Mouse (Mus musculus): ENCODE measurements around the gene Plch2. TPM values are rescaled to one million over a fixed set of nuclear protein-coding genes. Genes with fewer than 3 reads are reported as not detected.
A peak's percentile ranks its signal among the peaks of the same experiment; 100 is the strongest.

Gene Plch2
- polyA plus RNA-seq, 1 experiment, result 149 TPM

DNA sequence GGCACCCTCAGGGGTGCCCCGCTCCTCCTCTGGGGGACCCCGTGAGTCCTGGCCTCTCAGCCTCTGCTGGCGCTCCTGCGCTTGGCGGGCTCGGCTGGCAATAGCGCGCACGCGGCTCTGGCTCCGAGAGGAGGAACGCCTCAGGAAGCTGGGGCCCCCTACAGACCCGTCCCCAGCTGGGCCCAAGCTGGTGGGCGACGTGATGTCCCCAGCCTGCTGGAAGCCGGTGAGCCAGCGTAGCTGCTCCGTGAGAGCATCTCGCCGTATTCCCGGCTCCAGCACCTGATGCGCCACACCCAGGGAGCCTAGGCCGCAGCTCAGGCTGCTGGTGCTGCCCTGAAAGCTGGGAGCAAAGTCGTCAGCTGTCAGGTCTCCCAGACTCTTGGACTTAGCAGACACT is 72.8 kb downstream of the Plch2 start:
- TF ChIP-seq POLR2A (IDR thresholded peaks at IDR 0.05; ENCODE audit: borderline replicate concordance, insufficient read depth, low read length) (no peak), CTCF (IDR thresholded peaks at IDR 0.05; ENCODE audit: borderline replicate concordance, insufficient read depth, low read depth, low read length) (no peak)
- Histone ChIP-seq H3K27me3 (ENCODE audit: control insufficient read depth, insufficient read depth, low read length) (no peaks in the 10 kb centered on the region), H3K4me1 (ENCODE audit: control insufficient read depth, insufficient read depth, low read length) (peaks cover 24% of the 10 kb centered on the region), H3K27ac (ENCODE audit: insufficient read depth, low read length) (no peak overlapping the region), H3K4me3 (replicated peaks; ENCODE audit: insufficient read depth, low read depth, low read length) (no peak overlapping the region)
- DNase-seq, result no peak
- 25% methylated on average over 24 of the region's 24 CpGs for WGBS

- peaks cover 24% of the 10 kb centered on the region for H3K4me1 ChIP-seq (ENCODE audit: control insufficient read depth, insufficient read depth, low read length)
- no peak overlapping the region for H3K4me3 ChIP-seq (replicated peaks; ENCODE audit: insufficient read depth, low read depth, low read length)
- H3K27me3 ChIP-seq (ENCODE audit: control insufficient read depth, insufficient read depth, low read length), result no peaks in the 10 kb centered on the region
- 71% methylated on average over 19 of the region's 19 CpGs for WGBS
- H3K27ac ChIP-seq (ENCODE audit: insufficient read depth, low read length), result no peak overlapping the region
- TF ChIP-seq CTCF (IDR thresholded peaks at IDR 0.05; ENCODE audit: borderline replicate concordance, insufficient read depth, low read depth, low read length), result no peak
- no peak for DNase-seq
These were observed 74.1 kb downstream of the Plch2 start for GRCm38 (mm10) chr4:154982247-154983120.

- peak; percentile 68 to 76 for DNase-seq
- peak overlapping the region; percentile 8 for H3K27ac ChIP-seq (ENCODE audit: insufficient read depth, low read length)
- peaks cover 19% of the 10 kb centered on the region for H3K4me1 ChIP-seq (ENCODE audit: control insufficient read depth, insufficient read depth, low read length)
- H3K27me3 ChIP-seq (ENCODE audit: control insufficient read depth, insufficient read depth, low read length), result no peaks in the 10 kb centered on the region
- 0 out of 2 replicates have a peak, but pooled peaks have one; percentile 19 for TF ChIP-seq POLR2A (IDR thresholded peaks at IDR 0.05; ENCODE audit: borderline replicate concordance, insufficient read depth, low read length)
- TF ChIP-seq CTCF (IDR thresholded peaks at IDR 0.05; ENCODE audit: borderline replicate concordance, insufficient read depth, low read depth, low read length), result peak; percentile 85
- H3K4me3 ChIP-seq (replicated peaks; ENCODE audit: insufficient read depth, low read depth, low read length), result no peak overlapping the region
- WGBS, result 13% methylated on average over 7 of the region's 7 CpGs
These were observed 75.1 kb downstream of the Plch2 start for GRCm38 (mm10) chr4:154981530-154981929.

DNA sequence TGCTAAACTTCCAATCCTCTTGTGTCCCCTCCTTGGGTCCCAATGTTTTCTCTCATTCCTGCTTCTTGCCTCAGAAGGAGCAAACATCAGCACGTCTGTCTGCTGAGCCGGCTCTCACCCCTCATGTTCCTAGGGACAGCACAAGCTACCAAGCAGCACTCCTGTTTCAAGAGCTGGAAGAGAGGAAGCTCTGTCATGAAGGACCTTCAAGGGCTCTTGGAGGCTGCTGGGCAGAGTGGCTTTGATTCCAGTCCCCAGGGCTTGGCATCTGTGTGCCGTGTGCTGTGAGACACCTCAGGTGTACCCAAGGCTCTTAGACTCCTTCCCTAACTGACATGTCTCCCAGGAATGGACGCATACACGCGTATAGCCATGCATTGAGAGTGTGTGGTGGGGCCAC is 75.5 kb downstream of the Plch2 start:
- no peak for DNase-seq
- H3K4me1 ChIP-seq (ENCODE audit: control insufficient read depth, insufficient read depth, low read length), result peaks cover 17% of the 10 kb centered on the region
- WGBS, result 73% methylated on average over 6 of the region's 6 CpGs
- H3K27ac ChIP-seq (ENCODE audit: insufficient read depth, low read length), result peak overlapping the region; percentile 8
- H3K27me3 ChIP-seq (ENCODE audit: control insufficient read depth, insufficient read depth, low read length), result no peaks in the 10 kb centered on the region
- TF ChIP-seq POLR2A (IDR thresholded peaks at IDR 0.05; ENCODE audit: borderline replicate concordance, insufficient read depth, low read length) (no peak), CTCF (IDR thresholded peaks at IDR 0.05; ENCODE audit: borderline replicate concordance, insufficient read depth, low read depth, low read length) (no peak)
- H3K4me3 ChIP-seq (replicated peaks; ENCODE audit: insufficient read depth, low read depth, low read length), result no peak overlapping the region

DNA sequence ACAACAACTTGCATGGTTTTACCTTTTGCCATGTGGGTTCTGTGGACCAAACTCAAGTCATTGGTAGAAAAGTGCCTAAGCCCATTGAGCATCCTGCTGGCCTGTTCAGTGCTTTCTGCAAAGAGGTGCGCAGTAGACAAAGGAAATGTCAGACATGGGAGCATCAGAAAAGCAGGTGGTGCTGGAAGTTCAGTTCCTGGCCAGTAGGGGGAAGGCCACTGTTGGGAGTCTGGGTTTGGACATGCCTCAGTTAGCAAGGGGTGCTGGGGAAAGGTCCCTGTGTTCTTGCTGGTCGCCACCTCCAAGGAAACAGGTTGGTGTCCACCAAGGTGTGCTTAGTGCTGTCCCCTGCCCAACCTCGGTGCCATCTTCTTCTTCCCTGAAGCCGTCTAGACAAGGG is 76.5 kb downstream of the Plch2 start:
- no peak overlapping the region for H3K27ac ChIP-seq (ENCODE audit: insufficient read depth, low read length)
- peaks cover 11% of the 10 kb centered on the region; the same call in 1 of the 2 replicates for H3K4me1 ChIP-seq (ENCODE audit: control insufficient read depth, insufficient read depth, low read length)
- no peak for TF ChIP-seq POLR2A (IDR thresholded peaks at IDR 0.05; ENCODE audit: borderline replicate concordance, insufficient read depth, low read length)
- peak; percentile 58; the same call in 1 of the 2 replicates for TF ChIP-seq CTCF (IDR thresholded peaks at IDR 0.05; ENCODE audit: borderline replicate concordance, insufficient read depth, low read depth, low read length)
- H3K27me3 ChIP-seq (ENCODE audit: control insufficient read depth, insufficient read depth, low read length), result no peaks in the 10 kb centered on the region
- DNase-seq, result no peak
- 93% methylated on average over 4 of the region's 4 CpGs for WGBS
- no peak overlapping the region for H3K4me3 ChIP-seq (replicated peaks; ENCODE audit: insufficient read depth, low read depth, low read length)

DNA sequence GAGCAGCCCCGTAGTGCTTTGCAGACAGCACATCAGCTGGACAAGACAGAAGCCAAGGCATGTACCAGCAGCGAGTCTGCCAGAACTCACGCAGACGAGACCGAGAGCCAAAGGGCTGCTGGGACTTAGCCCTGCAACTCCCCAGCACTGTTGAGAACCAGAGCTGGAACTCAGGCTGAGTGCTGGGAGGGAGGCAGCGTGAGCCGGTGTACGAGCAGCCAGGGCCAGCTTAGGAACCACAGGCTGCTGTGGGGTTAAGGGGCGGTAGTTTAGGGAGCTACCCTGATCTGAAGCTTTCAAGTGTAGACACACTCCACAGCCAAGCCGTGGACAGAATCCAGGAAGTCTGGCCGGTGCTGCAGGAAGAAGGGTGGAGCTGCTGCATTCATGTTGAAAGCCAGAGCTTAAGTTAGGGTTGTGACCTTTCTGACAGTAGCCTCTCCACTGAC is 82.4 kb downstream of the Plch2 start:
- peaks cover 6% of the 10 kb centered on the region for H3K4me1 ChIP-seq (ENCODE audit: control insufficient read depth, insufficient read depth, low read length)

DNA sequence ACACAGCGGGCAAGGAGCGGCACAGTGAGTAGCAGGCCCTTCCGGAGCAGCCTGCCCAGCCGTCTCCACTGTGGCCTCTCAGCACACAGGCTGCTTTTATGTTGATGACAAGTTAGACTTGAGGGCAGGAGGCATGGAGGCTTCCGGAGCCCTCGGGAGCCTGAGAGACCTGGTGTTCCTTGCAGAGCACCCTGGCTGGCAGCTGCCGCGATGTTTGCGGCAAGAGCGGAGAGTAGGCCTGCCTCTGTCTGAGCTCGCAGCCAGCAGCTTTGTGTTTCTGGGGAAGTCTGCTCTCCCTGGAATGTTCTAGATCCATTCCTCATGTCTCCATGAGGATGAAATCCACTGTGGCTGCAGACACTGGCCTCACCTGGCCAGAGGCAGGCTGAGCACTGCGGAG is 84.0 kb downstream of the Plch2 start:
- H3K27ac ChIP-seq (ENCODE audit: insufficient read depth, low read length), result no peak overlapping the region
- WGBS, result 93% methylated on average over 12 of the region's 12 CpGs
- TF ChIP-seq CTCF (IDR thresholded peaks at IDR 0.05; ENCODE audit: borderline replicate concordance, insufficient read depth, low read depth, low read length) (no peak), POLR2A (IDR thresholded peaks at IDR 0.05; ENCODE audit: borderline replicate concordance, insufficient read depth, low read length) (no peak)

More for the DNA sequence above, 82.4 kb downstream of the Plch2 start:
- WGBS, result 27% methylated on average over 11 of the region's 11 CpGs
- H3K27ac ChIP-seq (ENCODE audit: insufficient read depth, low read length), result no peak overlapping the region
- TF ChIP-seq CTCF (IDR thresholded peaks at IDR 0.05; ENCODE audit: borderline replicate concordance, insufficient read depth, low read depth, low read length), result no peak
- no peak for TF ChIP-seq POLR2A (IDR thresholded peaks at IDR 0.05; ENCODE audit: borderline replicate concordance, insufficient read depth, low read length)
- peak; percentile 43 to 52 for DNase-seq
- H3K27me3 ChIP-seq (ENCODE audit: control insufficient read depth, insufficient read depth, low read length), result no peaks in the 10 kb centered on the region
- H3K4me3 ChIP-seq (replicated peaks; ENCODE audit: insufficient read depth, low read depth, low read length), result no peak overlapping the region

GRCm38 (mm10) chr4:154967173-154967572 is 89.4 kb downstream of the Plch2 start:
- peak; percentile 61 to 67 for DNase-seq
- TF ChIP-seq POLR2A (IDR thresholded peaks at IDR 0.05; ENCODE audit: borderline replicate concordance, insufficient read depth, low read length) (no peak), CTCF (IDR thresholded peaks at IDR 0.05; ENCODE audit: borderline replicate concordance, insufficient read depth, low read depth, low read length) (peak; percentile 56; the same call in 1 of the 2 replicates)
- WGBS, result 63% methylated on average over 5 of the region's 5 CpGs
- Histone ChIP-seq H3K27ac (ENCODE audit: insufficient read depth, low read length) (no peak overlapping the region), H3K27me3 (ENCODE audit: control insufficient read depth, insufficient read depth, low read length) (no peaks in the 10 kb centered on the region), H3K4me1 (ENCODE audit: control insufficient read depth, insufficient read depth, low read length) (peaks cover 5% of the 10 kb centered on the region; the same call in 1 of the 2 replicates), H3K4me3 (replicated peaks; ENCODE audit: insufficient read depth, low read depth, low read length) (no peak overlapping the region)

More for the DNA sequence above, 84.0 kb downstream of the Plch2 start:
- Histone ChIP-seq H3K4me1 (ENCODE audit: control insufficient read depth, insufficient read depth, low read length) (peaks cover 6% of the 10 kb centered on the region), H3K4me3 (replicated peaks; ENCODE audit: insufficient read depth, low read depth, low read length) (no peak overlapping the region), H3K27me3 (ENCODE audit: control insufficient read depth, insufficient read depth, low read length) (no peaks in the 10 kb centered on the region)
- DNase-seq, result no peak
